Mouse (Mus musculus): ENCODE data around the gene Ints7.

GRCm38 (mm10) chr1:191570415-191570814, 5.0 kb upstream of the Ints7 start:
- TF ChIP-seq CTCF (IDR thresholded peaks at IDR 0.05; ENCODE audit: insufficient read depth, low read length) (no peak), POLR2A (IDR thresholded peaks at IDR 0.05; ENCODE audit: borderline replicate concordance, extremely low read depth, low read depth, low read length) (no peak)
